Mouse (Mus musculus): ENCODE data around the gene Ing4. TPM values are rescaled to one million over a fixed set of nuclear protein-coding genes. Genes with fewer than 3 reads are reported as not detected.

Gene Ing4
- polyA plus RNA-seq (2016; fragmentation: Nextera tagmentation; extraction: Ambion mirVana), result 165 and 176 TPM in 2 replicates

DNA sequence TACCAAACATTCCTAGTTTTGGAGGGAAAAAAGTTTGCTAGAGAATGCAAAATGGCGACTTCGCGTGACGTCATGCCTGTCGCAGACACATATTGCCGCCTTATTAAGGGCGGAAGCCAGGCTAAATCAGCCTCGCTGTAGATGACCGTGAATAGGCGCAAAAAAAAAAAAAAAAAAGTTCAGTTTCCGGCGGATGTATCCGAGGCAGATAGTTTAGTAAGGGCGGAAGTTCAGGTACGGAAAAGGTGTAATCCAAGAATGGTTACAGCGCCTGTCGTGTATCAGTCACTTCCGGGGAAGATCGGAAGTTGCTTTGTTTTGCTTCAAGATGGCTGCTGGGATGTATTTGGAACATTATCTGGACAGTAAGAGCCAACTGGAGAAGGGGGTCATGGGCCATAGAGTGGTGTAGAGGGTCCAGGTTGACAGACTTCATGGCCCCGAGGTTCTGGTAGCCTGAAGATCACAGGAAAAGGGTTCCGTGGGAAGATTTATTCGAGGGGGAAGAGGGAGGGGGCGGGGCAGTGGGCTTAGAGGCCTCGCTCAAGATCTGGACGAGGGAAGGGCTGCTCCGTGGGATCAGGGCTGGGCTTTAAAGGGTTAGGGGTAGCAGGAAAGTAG lies at the start of gene Ing4:
Gene Ing4 (plus strand): TSS at position 228 of the 621 bp plus-strand sequence.
- WGBS, result under 1% methylated on average over 26 of the region's 26 CpGs
- peak; percentile 92 for ATAC-seq (ENCODE audit: insufficient number of reproducible peaks, insufficient read depth, low FRiP score, low TSS enrichment)
- Histone ChIP-seq H3K27me3 (no peaks in the 10 kb centered on the region), H3K4me3 (peak within 1 kb of the TSS; percentile 63), H3K9me3 (no peaks in the 10 kb centered on the region), H3K9ac (peak within 1 kb of the TSS; percentile 69), H3K36me3 (peaks cover 40% of the 10 kb centered on the region), H3K4me1 (0 out of 2 replicates have a peak, but pooled peaks cover 2% of the 10 kb centered on the region), H3K27ac (peak within 1 kb of the TSS; percentile 76), H3K4me2 (replicated peaks) (peak within 1 kb of the TSS; percentile 78)

DNA sequence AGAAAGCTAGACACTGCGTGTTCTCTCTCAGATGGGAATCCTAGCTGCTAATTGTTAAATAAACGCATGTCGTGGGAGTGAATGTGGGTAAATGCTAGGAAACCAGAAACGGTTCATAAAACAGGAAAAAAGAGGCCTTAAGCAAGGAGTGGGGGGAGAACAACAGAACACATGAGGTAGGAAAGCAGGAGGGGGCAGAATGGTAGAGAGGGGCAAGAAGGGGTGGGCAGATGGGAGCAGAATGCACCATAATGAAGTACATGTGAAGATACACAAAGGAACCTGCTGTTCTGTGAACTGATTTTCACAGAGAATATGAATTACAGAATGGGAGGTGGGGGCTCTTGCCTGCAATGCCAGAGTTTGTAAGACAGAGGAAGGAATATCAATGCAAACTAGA lies 47.3 kb upstream of the Ing4 start:
- Histone ChIP-seq H3K9ac (no peak overlapping the region), H3K36me3 (no peaks in the 10 kb centered on the region), H3K4me3 (no peak overlapping the region), H3K27me3 (peaks cover 47% of the 10 kb centered on the region), H3K4me2 (replicated peaks) (no peak overlapping the region), H3K4me1 (0 out of 2 replicates have a peak, but pooled peaks cover 8% of the 10 kb centered on the region), H3K27ac (no peak overlapping the region), H3K9me3 (peaks cover 7% of the 10 kb centered on the region)
- no peak for ATAC-seq (ENCODE audit: insufficient number of reproducible peaks, insufficient read depth, low FRiP score, low TSS enrichment)
- WGBS, result 65% methylated on average over 4 of the region's 4 CpGs

- H3K4me1 ChIP-seq, result peaks cover 14% of the 10 kb centered on the region; the same call in 1 of the 2 replicates
- H3K4me2 ChIP-seq (replicated peaks), result no peak overlapping the region
- 81% methylated on average over 9 of the region's 9 CpGs for WGBS
- no peak overlapping the region for H3K9ac ChIP-seq
- no peak overlapping the region for H3K27ac ChIP-seq
- H3K9me3 ChIP-seq, result peaks cover 7% of the 10 kb centered on the region
- peaks cover 58% of the 10 kb centered on the region for H3K27me3 ChIP-seq
- H3K4me3 ChIP-seq, result no peak overlapping the region
- H3K36me3 ChIP-seq, result no peaks in the 10 kb centered on the region
- ATAC-seq (ENCODE audit: insufficient number of reproducible peaks, insufficient read depth, low FRiP score, low TSS enrichment), result no peak
Measured at GRCm38 (mm10) chr6:124993365-124993764, 46.2 kb upstream of the Ing4 start.

DNA sequence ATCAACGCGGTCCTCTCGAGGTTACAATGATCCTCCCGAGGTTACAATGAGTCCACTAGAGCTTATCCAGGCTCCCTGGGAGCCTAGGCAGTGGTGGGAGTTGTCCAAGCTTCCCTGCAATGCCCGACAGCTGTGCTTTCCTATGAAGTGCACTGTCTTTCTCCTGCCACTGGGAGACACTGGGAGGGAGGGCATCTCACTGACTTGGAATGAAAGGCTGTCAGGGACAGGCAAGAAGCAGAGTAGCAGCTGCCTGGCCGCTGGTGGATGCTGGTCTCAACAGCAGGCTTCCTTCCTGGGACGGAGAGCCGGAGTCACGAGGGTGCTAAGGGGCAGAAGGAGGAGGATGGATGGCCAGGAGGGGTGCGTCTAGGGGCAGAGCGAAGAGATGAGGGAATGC lies 45.7 kb upstream of the Ing4 start:
- H3K9ac ChIP-seq, result no peak overlapping the region

DNA sequence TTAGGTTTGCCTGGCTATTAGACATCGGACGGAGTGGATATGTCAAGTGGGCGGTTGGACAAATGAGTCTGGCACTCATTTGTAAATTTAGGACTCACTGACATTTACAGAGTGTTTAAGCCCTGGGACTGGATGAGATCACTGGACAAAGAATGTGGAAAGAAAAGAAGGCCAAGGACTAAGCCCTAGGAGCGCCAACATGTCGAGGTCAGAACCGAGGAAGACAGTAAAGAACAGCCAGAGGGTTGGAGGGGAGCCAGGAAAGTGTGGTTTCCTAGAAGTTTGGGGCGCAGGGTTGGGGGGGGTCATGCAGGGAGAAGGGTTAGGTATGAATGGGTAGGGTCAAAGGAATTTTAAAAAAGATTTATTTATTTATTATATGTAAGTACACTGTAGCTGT lies 44.3 kb upstream of the Ing4 start:
- Histone ChIP-seq H3K4me2 (replicated peaks) (no peak overlapping the region), H3K4me3 (no peak overlapping the region), H3K9me3 (peaks cover under 1% of the 10 kb centered on the region; the same call in 1 of the 2 replicates), H3K4me1 (peaks cover 19% of the 10 kb centered on the region), H3K27me3 (peaks cover 77% of the 10 kb centered on the region), H3K9ac (no peak overlapping the region), H3K36me3 (no peaks in the 10 kb centered on the region), H3K27ac (no peak overlapping the region)
- ATAC-seq (ENCODE audit: insufficient number of reproducible peaks, insufficient read depth, low FRiP score, low TSS enrichment), result no peak
- 84% methylated on average over 7 of the region's 7 CpGs for WGBS

More for the DNA sequence above, 45.7 kb upstream of the Ing4 start:
- ATAC-seq (ENCODE audit: insufficient number of reproducible peaks, insufficient read depth, low FRiP score, low TSS enrichment), result no peak
- no peaks in the 10 kb centered on the region for H3K36me3 ChIP-seq
- peaks cover 7% of the 10 kb centered on the region for H3K9me3 ChIP-seq
- H3K4me3 ChIP-seq, result no peak overlapping the region
- no peak overlapping the region for H3K27ac ChIP-seq
- peak overlapping the region; percentile 18; the same call in 1 of the 2 replicates for H3K4me2 ChIP-seq (replicated peaks)
- peaks cover 18% of the 10 kb centered on the region for H3K4me1 ChIP-seq
- WGBS, result 11% methylated on average over 11 of the region's 11 CpGs
- peaks cover 63% of the 10 kb centered on the region for H3K27me3 ChIP-seq

- Histone ChIP-seq H3K9ac (no peak overlapping the region; the same call in 1 of the 2 replicates), H3K27me3 (peaks cover 84% of the 10 kb centered on the region)
- ATAC-seq (ENCODE audit: insufficient number of reproducible peaks, insufficient read depth, low FRiP score, low TSS enrichment), result no peak
Measured at GRCm38 (mm10) chr6:124995831-124996403, 43.6 kb upstream of the Ing4 start.

DNA sequence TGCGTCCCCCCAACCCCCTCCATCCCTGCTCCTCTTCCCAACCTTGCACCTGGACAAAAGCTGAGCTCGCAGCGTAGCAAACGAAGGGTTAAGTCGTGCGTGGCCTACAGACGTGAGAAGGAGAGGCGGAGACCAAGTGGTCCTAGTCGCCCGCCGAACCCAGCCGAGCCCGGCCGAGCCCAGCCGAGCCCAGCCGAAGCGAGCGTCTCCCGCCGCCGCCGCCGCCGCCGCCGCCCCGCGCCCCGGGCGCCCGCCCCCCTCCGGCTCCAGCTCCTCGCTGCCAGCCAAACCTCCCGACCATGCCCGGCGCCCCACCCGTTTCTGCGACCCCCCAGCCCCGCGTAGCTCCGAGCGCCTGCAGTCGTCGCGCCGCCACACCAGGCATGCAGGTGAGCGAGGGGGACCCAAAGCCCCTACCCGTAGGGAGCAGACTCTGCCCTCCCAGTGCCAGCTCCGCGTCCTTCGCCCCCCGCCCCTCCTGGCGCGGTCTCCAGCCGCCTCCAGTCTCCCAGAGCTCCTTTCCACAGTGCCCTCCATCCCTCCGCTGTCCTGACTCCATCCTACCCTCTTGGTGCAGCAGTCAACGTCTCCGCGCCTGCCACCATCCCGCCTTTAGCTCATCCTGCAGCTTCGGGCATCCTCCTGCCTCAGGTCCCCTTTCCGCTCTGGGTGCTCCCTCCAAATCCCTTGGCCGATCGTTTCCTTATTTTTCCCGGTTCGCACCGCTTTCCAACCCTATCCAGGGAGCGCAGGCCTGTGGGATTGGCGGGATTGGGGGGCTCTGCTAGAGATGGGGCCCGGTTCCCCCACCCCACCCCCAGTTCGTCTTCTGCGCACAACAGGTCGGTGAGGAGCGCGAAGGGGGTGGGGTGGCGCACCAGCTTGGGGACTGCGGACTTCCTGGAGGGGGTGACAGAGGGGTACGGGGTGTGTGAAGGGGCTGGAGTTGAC lies 42.7 kb upstream of the Ing4 start, which contains the start of gene Pianp:
Gene Pianp (plus strand): TSS at position 144 of the 951 bp plus-strand sequence.
- ATAC-seq (ENCODE audit: insufficient number of reproducible peaks, insufficient read depth, low FRiP score, low TSS enrichment), result peak; percentile 74
- H3K4me1 ChIP-seq, result peaks cover 19% of the 10 kb centered on the region
- H3K4me2 ChIP-seq (replicated peaks), result peak within 1 kb of the TSS; percentile 98
- under 1% methylated on average over 77 of the region's 78 CpGs for WGBS
- H3K4me3 ChIP-seq, result peak within 1 kb of the TSS; percentile 61
- H3K9ac ChIP-seq, result peak within 1 kb of the TSS; percentile 66
- H3K36me3 ChIP-seq, result no peaks in the 10 kb centered on the region
- no peaks in the 10 kb centered on the region for H3K9me3 ChIP-seq
- no peak within 1 kb of the TSS for H3K27ac ChIP-seq
- H3K27me3 ChIP-seq, result peaks cover 93% of the 10 kb centered on the region

More at GRCm38 (mm10) chr6:124995831-124996403, 43.6 kb upstream of the Ing4 start:
- Histone ChIP-seq H3K4me1 (peaks cover 19% of the 10 kb centered on the region), H3K36me3 (no peaks in the 10 kb centered on the region), H3K4me3 (peak overlapping the region; percentile 61; the same call in 1 of the 2 replicates), H3K27ac (no peak overlapping the region), H3K4me2 (replicated peaks) (peak overlapping the region; percentile 98; the same call in 1 of the 2 replicates), H3K9me3 (no peaks in the 10 kb centered on the region)
- 40% methylated on average over 8 of the region's 8 CpGs for WGBS

GRCm38 (mm10) chr6:124998066-124998465 lies 41.5 kb upstream of the Ing4 start:
- Histone ChIP-seq H3K4me2 (replicated peaks) (peak overlapping the region; percentile 98), H3K4me3 (peak overlapping the region; percentile 61; the same call in 1 of the 2 replicates), H3K36me3 (no peaks in the 10 kb centered on the region), H3K27me3 (peaks cover 92% of the 10 kb centered on the region), H3K4me1 (peaks cover 19% of the 10 kb centered on the region), H3K27ac (no peak overlapping the region), H3K9me3 (no peaks in the 10 kb centered on the region), H3K9ac (no peak overlapping the region)
- 5% methylated on average over 8 of the region's 8 CpGs for WGBS
- ATAC-seq (ENCODE audit: insufficient number of reproducible peaks, insufficient read depth, low FRiP score, low TSS enrichment), result no peak

GRCm38 (mm10) chr6:124999091-124999490 lies 40.5 kb upstream of the Ing4 start:
- Histone ChIP-seq H3K27me3 (peaks cover 90% of the 10 kb centered on the region), H3K4me3 (no peak overlapping the region), H3K9ac (no peak overlapping the region), H3K27ac (no peak overlapping the region), H3K36me3 (no peaks in the 10 kb centered on the region), H3K4me1 (peaks cover 19% of the 10 kb centered on the region), H3K9me3 (no peaks in the 10 kb centered on the region), H3K4me2 (replicated peaks) (no peak overlapping the region)
- 26% methylated on average over 14 of the region's 14 CpGs for WGBS
- no peak for ATAC-seq (ENCODE audit: insufficient number of reproducible peaks, insufficient read depth, low FRiP score, low TSS enrichment)

- Histone ChIP-seq H3K36me3 (no peaks in the 10 kb centered on the region), H3K4me3 (no peak overlapping the region), H3K9me3 (no peaks in the 10 kb centered on the region), H3K4me1 (peaks cover 19% of the 10 kb centered on the region), H3K4me2 (replicated peaks) (no peak overlapping the region), H3K27me3 (peaks cover 89% of the 10 kb centered on the region), H3K27ac (no peak overlapping the region), H3K9ac (no peak overlapping the region)
- no peak for ATAC-seq (ENCODE audit: insufficient number of reproducible peaks, insufficient read depth, low FRiP score, low TSS enrichment)
- 27% methylated on average over 10 of the region's 10 CpGs for WGBS
Measured at GRCm38 (mm10) chr6:124999546-124999945, 40.0 kb upstream of the Ing4 start.

GRCm38 (mm10) chr6:125003706-125004105 lies 35.9 kb upstream of the Ing4 start:
- H3K27me3 ChIP-seq, result peaks cover 52% of the 10 kb centered on the region
- H3K36me3 ChIP-seq, result no peaks in the 10 kb centered on the region
- H3K4me2 ChIP-seq (replicated peaks), result no peak overlapping the region

More at GRCm38 (mm10) chr6:125003706-125004105, 35.9 kb upstream of the Ing4 start:
- Histone ChIP-seq H3K9ac (no peak overlapping the region), H3K9me3 (no peaks in the 10 kb centered on the region), H3K4me1 (peaks cover 6% of the 10 kb centered on the region; the same call in 1 of the 2 replicates), H3K27ac (no peak overlapping the region), H3K4me3 (no peak overlapping the region)
- no peak for ATAC-seq (ENCODE audit: insufficient number of reproducible peaks, insufficient read depth, low FRiP score, low TSS enrichment)
- WGBS, result 62% methylated on average over 3 of the region's 3 CpGs
